Mouse (Mus musculus): ENCODE data around the gene Stra6. TPM values are rescaled to one million over a fixed set of nuclear protein-coding genes. Genes with fewer than 3 reads are reported as not detected.

Gene Stra6
- total RNA-seq, 2 experiments from 2014 or later: 11.4 to 13.3 TPM

GRCm38 (mm10) chr9:58133893-58134884 lies 70.6 kb downstream of the Stra6 start:
- DNase-seq: no peak

- no peak for DNase-seq
Measured at GRCm38 (mm10) chr9:58134906-58135305, 71.3 kb downstream of the Stra6 start.

GRCm38 (mm10) chr9:58135921-58136321 lies 72.3 kb downstream of the Stra6 start:
- no peak for DNase-seq

GRCm38 (mm10) chr9:58139947-58140346 lies 76.4 kb downstream of the Stra6 start:
- DNase-seq: peak; percentile 56 to 62

GRCm38 (mm10) chr9:58143419-58143818 lies 79.8 kb downstream of the Stra6 start:
- DNase-seq: no peak

GRCm38 (mm10) chr9:58144664-58145063 lies 81.1 kb downstream of the Stra6 start:
- DNase-seq: no peak

GRCm38 (mm10) chr9:58145417-58145816 lies 81.8 kb downstream of the Stra6 start:
- no peak for DNase-seq

GRCm38 (mm10) chr9:58148806-58149205 lies 85.2 kb downstream of the Stra6 start:
- no peak for DNase-seq

- DNase-seq: no peak
Measured at GRCm38 (mm10) chr9:58150733-58151361, 87.3 kb downstream of the Stra6 start.

GRCm38 (mm10) chr9:58153095-58153494 lies 89.5 kb downstream of the Stra6 start:
- no peak for DNase-seq

GRCm38 (mm10) chr9:58155366-58155765 lies 91.8 kb downstream of the Stra6 start:
- DNase-seq: no peak

GRCm38 (mm10) chr9:58156819-58157560 lies 93.4 kb downstream of the Stra6 start:
- DNase-seq: no peak

- DNase-seq: no peak
Measured at GRCm38 (mm10) chr9:58157838-58158237, 94.2 kb downstream of the Stra6 start.

- no peak for DNase-seq
Measured at GRCm38 (mm10) chr9:58158541-58159311, 95.1 kb downstream of the Stra6 start.

- DNase-seq: no peak
Measured at GRCm38 (mm10) chr9:58159855-58160254, 96.3 kb downstream of the Stra6 start.

- DNase-seq: no peak
Measured at GRCm38 (mm10) chr9:58160315-58160714, 96.7 kb downstream of the Stra6 start.

- DNase-seq: no peak
Measured at GRCm38 (mm10) chr9:58162173-58162572, 98.6 kb downstream of the Stra6 start.

GRCm38 (mm10) chr9:58163146-58163545 lies 99.6 kb downstream of the Stra6 start:
- DNase-seq: no peak

- DNase-seq: no peak
Measured at GRCm38 (mm10) chr9:58165779-58166178, 102.2 kb downstream of the Stra6 start.

- DNase-seq: no peak
Measured at GRCm38 (mm10) chr9:58168880-58169279, 105.3 kb downstream of the Stra6 start.

- DNase-seq: no peak
Measured at GRCm38 (mm10) chr9:58169426-58169825, 105.8 kb downstream of the Stra6 start.

- DNase-seq: no peak
Measured at GRCm38 (mm10) chr9:58172863-58173262, 109.3 kb downstream of the Stra6 start.

All from layer of hippocampus, postnatal 36 days (tissue).